Mouse (Mus musculus) limb, embryonic 10.5 days (tissue): Measurements from ENCODE around the gene A630076J17Rik. TPM values are rescaled to one million over a fixed set of nuclear protein-coding genes. Genes with fewer than 3 reads are reported as not detected.

Source experiments
- DNase-seq: peaks from one replicate; pipeline ENCODE4 v3.0.0-alpha.2; 2017; ENCODE audit warnings: low spot score
- H3K27ac ChIP-seq: fragments of 300-500 bp; sonication (generic); 2 replicates; pipeline ENCODE4 v1.5.1; 2016; ENCODE audit warnings: mild to moderate bottlenecking
- H3K27me3 ChIP-seq: fragments of 300-500 bp; sonication (generic); 2 replicates; pipeline ENCODE4 v1.6.1; 2016; ENCODE audit warnings: low read depth, mild to moderate bottlenecking; ENCODE audit not compliant: poor library complexity, severe bottlenecking
- H3K36me3 ChIP-seq: fragments of 300-500 bp; sonication (generic); 2 replicates; pipeline ENCODE4 v1.6.1; 2016; ENCODE audit warnings: mild to moderate bottlenecking, moderate library complexity
- H3K4me1 ChIP-seq: fragments of 300-500 bp; sonication (generic); 2 replicates; pipeline ENCODE4 v1.6.1; 2016
- H3K4me3 ChIP-seq: fragments of 300-500 bp; sonication (generic); 2 replicates; pipeline ENCODE4 v1.5.1; 2016; ENCODE audit warnings: mild to moderate bottlenecking, moderate library complexity
- H3K9me3 ChIP-seq: fragments of 300-500 bp; sonication (generic); replicated peaks from 2 replicates; pipeline ENCODE4 v1.6.1; 2016; ENCODE audit warnings: mild to moderate bottlenecking
- WGBS: fragments of 180-500 bp; shearing (Covaris S2); methylation state at CpG from one replicate; pipeline ENCODE4 v1.1.7; 2016; 5-methylcytosine and 5-hydroxymethylcytosine counted together
- polyA plus RNA-seq: library from polyadenylated mRNA; unstranded; fragments of >200 nt; fragmentation: Nextera tagmentation; extraction: Ambion mirVana; gene quantifications from 2 replicates; pipeline ENCODE4 v1.2.1, GENCODE M21; 2016

A630076J17Rik gene
- polyA plus RNA-seq, 1 experiment from 2014 or later: not detected

GRCm38 (mm10) chr3:107261851-107262165 is 31.4 kb downstream of the A630076J17Rik start:
- H3K36me3 ChIP-seq: no peaks in the 10 kb centered on the region
- 50% methylated on average over 7 of the region's 7 CpGs for WGBS
- no peak for DNase-seq
- no peak overlapping the region for H3K4me3 ChIP-seq
- no peaks in the 10 kb centered on the region for H3K27me3 ChIP-seq
- H3K4me1 ChIP-seq: peaks cover 17% of the 10 kb centered on the region
- 0 out of 2 replicates have a peak overlapping the region, but pooled peaks have one; percentile 76 for H3K27ac ChIP-seq
- H3K9me3 ChIP-seq: no peaks in the 10 kb centered on the region

DNA sequence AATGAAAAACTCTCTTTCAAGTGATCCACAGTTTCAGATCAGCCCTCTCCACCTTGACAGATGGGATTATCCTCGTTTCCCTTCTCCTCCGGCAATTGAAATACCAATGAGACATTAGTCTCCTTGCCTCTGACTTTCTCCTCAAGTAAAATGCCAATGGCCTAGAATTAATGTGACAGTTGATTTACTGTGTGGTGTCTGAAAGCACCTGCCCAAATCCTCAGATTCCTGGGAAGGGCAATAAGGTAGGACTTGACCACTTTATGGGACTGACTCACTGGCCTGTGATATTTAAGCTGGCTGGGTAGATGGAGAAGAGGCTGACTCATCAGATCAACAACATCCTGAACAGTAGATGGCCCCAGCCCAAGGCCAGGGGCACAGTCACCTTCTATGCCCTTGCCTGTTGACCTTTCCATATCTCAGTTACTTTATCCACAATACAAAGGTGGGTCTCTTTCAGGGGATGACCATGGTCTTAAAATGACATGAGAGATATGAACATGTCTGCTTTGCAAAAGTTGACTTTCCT is 36.5 kb downstream of the A630076J17Rik start:
- WGBS: 56% methylated on average over 2 of the region's 2 CpGs
- Histone ChIP-seq H3K36me3 (no peaks in the 10 kb centered on the region), H3K27me3 (no peaks in the 10 kb centered on the region), H3K4me3 (no peak overlapping the region), H3K9me3 (no peaks in the 10 kb centered on the region), H3K27ac (no peak overlapping the region), H3K4me1 (peaks cover under 1% of the 10 kb centered on the region)
- DNase-seq: no peak

DNA sequence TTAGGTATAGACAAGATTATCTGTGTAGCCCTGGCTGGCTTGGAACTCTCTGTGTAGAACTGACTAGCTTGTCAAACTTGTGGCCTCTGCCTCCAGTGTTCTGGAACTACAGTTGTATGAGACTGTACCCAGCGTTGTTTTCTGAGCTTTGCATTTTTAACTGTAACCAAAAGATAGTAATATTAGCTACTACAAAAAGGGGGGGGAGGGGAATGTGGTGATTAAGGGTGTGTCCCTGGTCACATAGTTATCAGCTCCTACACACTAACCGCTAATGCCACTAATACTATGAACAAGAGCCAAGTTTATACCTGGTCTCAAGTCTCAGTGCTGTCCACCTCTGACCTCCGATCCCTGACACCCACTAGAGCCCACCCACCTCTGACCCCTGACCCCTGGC is 42.0 kb downstream of the A630076J17Rik start:
- 92% methylated on average over 3 of the region's 3 CpGs for WGBS
- H3K27me3 ChIP-seq: peaks cover 7% of the 10 kb centered on the region; the same call in 1 of the 2 replicates
- H3K4me1 ChIP-seq: no peaks in the 10 kb centered on the region
- H3K9me3 ChIP-seq: no peaks in the 10 kb centered on the region
- DNase-seq: no peak
- H3K36me3 ChIP-seq: no peaks in the 10 kb centered on the region
- no peak overlapping the region for H3K4me3 ChIP-seq
- H3K27ac ChIP-seq: no peak overlapping the region

GRCm38 (mm10) chr3:107273820-107274219 is 43.4 kb downstream of the A630076J17Rik start:
- peak; percentile 66 for DNase-seq
- Histone ChIP-seq H3K4me1 (peaks cover 7% of the 10 kb centered on the region), H3K4me3 (no peak overlapping the region), H3K27me3 (peaks cover 7% of the 10 kb centered on the region; the same call in 1 of the 2 replicates), H3K36me3 (no peaks in the 10 kb centered on the region), H3K27ac (no peak overlapping the region), H3K9me3 (no peaks in the 10 kb centered on the region)
- 11% methylated on average over 3 of the region's 3 CpGs for WGBS

DNA sequence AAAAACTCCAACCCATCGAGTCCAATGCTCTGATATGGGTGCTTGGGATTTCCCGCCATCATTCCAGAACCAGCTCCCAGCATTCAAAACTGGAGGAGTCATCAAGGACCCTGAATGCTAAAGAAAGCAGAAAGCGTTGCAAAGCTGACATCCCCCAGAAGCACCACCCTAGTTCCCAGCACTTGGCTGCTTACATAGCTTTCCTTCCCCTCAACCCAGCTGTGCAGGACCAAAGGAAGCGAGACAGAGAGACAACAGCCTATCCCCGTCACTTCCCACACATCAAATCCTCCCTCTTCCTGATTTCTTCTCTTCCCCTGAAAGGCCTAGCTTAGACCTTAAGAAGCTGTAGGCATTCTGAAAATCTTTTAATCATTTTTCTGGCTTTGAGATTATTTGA is 44.9 kb downstream of the A630076J17Rik start:
- no peak overlapping the region for H3K4me3 ChIP-seq
- H3K9me3 ChIP-seq: no peaks in the 10 kb centered on the region
- WGBS: 71% methylated on average over 5 of the region's 5 CpGs
- H3K4me1 ChIP-seq: peaks cover 18% of the 10 kb centered on the region
- no peak overlapping the region for H3K27ac ChIP-seq
- H3K27me3 ChIP-seq: peaks cover 7% of the 10 kb centered on the region; the same call in 1 of the 2 replicates
- no peaks in the 10 kb centered on the region for H3K36me3 ChIP-seq
- no peak for DNase-seq

DNA sequence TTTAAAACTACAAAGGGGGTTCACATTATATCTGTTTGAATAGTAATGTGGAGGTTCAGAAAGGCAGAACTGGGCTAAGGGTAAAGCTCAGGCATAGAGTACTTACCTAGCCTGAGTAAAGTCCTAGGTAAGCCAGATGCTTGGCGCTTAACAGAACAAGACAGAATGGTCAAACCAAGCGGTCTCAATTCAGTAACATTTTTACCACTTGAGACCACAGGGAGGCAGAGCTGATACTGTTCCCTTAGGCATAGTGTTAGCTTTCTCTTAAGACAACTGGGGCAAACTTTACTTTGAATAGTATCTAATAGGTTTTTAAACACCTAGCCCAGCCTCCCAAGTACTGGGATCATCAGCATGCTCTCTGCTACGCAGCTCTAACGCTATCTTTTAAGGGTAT is 45.6 kb downstream of the A630076J17Rik start:
- Histone ChIP-seq H3K4me3 (no peak overlapping the region), H3K4me1 (peaks cover 22% of the 10 kb centered on the region), H3K9me3 (no peaks in the 10 kb centered on the region), H3K27ac (no peak overlapping the region), H3K36me3 (no peaks in the 10 kb centered on the region), H3K27me3 (peaks cover 7% of the 10 kb centered on the region; the same call in 1 of the 2 replicates)
- WGBS: 56% methylated on average over 4 of the region's 4 CpGs
- DNase-seq: no peak

DNA sequence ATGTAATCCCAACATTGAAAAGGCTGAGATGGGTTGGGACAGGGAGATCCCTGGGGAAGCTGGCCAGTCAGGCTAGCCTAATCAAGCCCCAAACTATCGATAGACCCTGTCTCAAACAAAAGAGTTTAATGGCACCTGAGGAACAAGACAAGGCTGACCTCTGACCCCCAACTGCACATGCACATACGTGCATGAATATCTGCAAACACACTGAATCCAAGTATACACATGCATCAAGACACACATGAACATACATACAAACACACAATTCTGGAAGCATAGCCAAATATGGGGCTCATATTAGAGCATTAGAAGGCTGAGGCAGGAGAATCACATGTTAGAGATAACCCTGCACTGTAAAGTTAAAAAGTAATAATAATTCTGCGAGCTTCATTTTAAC is 46.2 kb downstream of the A630076J17Rik start:
- DNase-seq: no peak

GRCm38 (mm10) chr3:107278479-107279269 is 48.3 kb downstream of the A630076J17Rik start, which contains the start of gene Lamtor5:
Gene Lamtor5, plus strand, starts transcription at chr3:107278858.
- peak; percentile 94 for DNase-seq
- 3% methylated on average over 43 of the region's 43 CpGs for WGBS
- peaks cover 29% of the 10 kb centered on the region for H3K4me1 ChIP-seq
- peak within 1 kb of the TSS; percentile 85 for H3K4me3 ChIP-seq
- H3K27me3 ChIP-seq: peaks cover 7% of the 10 kb centered on the region; the same call in 1 of the 2 replicates
- peak within 1 kb of the TSS; percentile 83 for H3K27ac ChIP-seq
- H3K36me3 ChIP-seq: peaks cover 18% of the 10 kb centered on the region
- H3K9me3 ChIP-seq: no peaks in the 10 kb centered on the region

More for the DNA sequence above, 46.2 kb downstream of the A630076J17Rik start:
- no peaks in the 10 kb centered on the region for H3K9me3 ChIP-seq
- no peak overlapping the region for H3K27ac ChIP-seq
- peaks cover 7% of the 10 kb centered on the region; the same call in 1 of the 2 replicates for H3K27me3 ChIP-seq
- peaks cover 26% of the 10 kb centered on the region for H3K4me1 ChIP-seq
- H3K36me3 ChIP-seq: no peaks in the 10 kb centered on the region
- 89% methylated on average over 3 of the region's 3 CpGs for WGBS
- no peak overlapping the region for H3K4me3 ChIP-seq

Other genes with a start within 250 kb of the A630076J17Rik start
- gene Kcna3, start 194.4 kb upstream of the A630076J17Rik start, polyA plus RNA-seq: 2.0 and 2.1 TPM in 2 replicates
- 0.03 TPM in 1 of 2 replicates, not detected in the other for gene Kcna2, start 129.5 kb upstream of the A630076J17Rik start, polyA plus RNA-seq
- not detected in 2 replicates for gene Kcna10, start 47.6 kb upstream of the A630076J17Rik start, polyA plus RNA-seq
- not detected in 2 replicates for gene Cym, start 8.9 kb upstream of the A630076J17Rik start, polyA plus RNA-seq
- gene Prok1, start 9.1 kb downstream of the A630076J17Rik start, polyA plus RNA-seq: not detected in 2 replicates
- gene Lamtor5, start 48.2 kb downstream of the A630076J17Rik start, polyA plus RNA-seq: 174 and 179 TPM in 2 replicates
- 1.9 and 4.2 TPM in 2 replicates for gene Slc16a4, start 60.6 kb downstream of the A630076J17Rik start, polyA plus RNA-seq
- gene Rbm15, start 103.1 kb downstream of the A630076J17Rik start, polyA plus RNA-seq: 17.2 and 17.4 TPM in 2 replicates
- not detected in 2 replicates for gene Kcnc4, start 228.9 kb downstream of the A630076J17Rik start, polyA plus RNA-seq